Mouse (Mus musculus) erythroid progenitor cell, adult 5-6 weeks (primary cell): Measurements from ENCODE around the gene Phc2. TPM values are rescaled to one million over a fixed set of nuclear protein-coding genes. Genes with fewer than 3 reads are reported as not detected.

Source experiments
- ATAC-seq: replicated peaks from 2 replicates; pipeline ENCODE4 v1.8.0; 2016; ENCODE audit warnings: moderate number of reproducible peaks, mild to moderate bottlenecking, moderate TSS enrichment, inconsistent platforms; ENCODE audit not compliant: poor library complexity, low FRiP score, severe bottlenecking
- total RNA-seq, 2 experiments: library from RNA; stranded (forward) in 1 of 2; stranded (reverse) in 1 of 2; fragments of 150-400 nt in 1 of 2; fragments of 186-747, 209-891 nt in 1 of 2; gene quantifications; 2 replicates each; pipeline versions ENCODE4 v1.2.3 to v1.2.4; 2015 to 2017; ENCODE audit warnings: low replicate concordance in 2 of 2

Gene Phc2
- total RNA-seq, 2 experiments from 2014 or later = 2.6 to 16.3 TPM

DNA sequence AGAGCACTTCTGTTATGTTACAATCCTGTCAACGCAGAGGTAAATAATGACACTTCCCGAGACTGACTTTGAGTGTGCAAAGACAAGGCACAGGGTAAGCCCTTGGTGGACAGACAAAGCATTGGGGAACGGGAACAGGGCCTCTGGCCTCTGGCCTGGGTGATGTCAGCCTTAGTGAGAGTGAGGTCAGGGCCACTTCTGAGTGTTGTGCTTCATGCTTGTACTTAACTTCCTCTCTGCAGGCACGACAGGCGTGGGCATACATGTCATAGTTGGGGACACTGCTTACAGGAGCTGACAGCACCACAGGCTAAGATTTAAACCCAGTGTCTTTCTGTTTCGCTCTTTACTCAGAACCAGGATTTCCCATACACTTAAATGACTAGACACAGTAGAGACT lies 79.0 kb downstream of the Phc2 start:
- no peak for ATAC-seq

- no peak for ATAC-seq
These were observed 79.7 kb downstream of the Phc2 start for GRCm38 (mm10) chr4:128734217-128734616.

DNA sequence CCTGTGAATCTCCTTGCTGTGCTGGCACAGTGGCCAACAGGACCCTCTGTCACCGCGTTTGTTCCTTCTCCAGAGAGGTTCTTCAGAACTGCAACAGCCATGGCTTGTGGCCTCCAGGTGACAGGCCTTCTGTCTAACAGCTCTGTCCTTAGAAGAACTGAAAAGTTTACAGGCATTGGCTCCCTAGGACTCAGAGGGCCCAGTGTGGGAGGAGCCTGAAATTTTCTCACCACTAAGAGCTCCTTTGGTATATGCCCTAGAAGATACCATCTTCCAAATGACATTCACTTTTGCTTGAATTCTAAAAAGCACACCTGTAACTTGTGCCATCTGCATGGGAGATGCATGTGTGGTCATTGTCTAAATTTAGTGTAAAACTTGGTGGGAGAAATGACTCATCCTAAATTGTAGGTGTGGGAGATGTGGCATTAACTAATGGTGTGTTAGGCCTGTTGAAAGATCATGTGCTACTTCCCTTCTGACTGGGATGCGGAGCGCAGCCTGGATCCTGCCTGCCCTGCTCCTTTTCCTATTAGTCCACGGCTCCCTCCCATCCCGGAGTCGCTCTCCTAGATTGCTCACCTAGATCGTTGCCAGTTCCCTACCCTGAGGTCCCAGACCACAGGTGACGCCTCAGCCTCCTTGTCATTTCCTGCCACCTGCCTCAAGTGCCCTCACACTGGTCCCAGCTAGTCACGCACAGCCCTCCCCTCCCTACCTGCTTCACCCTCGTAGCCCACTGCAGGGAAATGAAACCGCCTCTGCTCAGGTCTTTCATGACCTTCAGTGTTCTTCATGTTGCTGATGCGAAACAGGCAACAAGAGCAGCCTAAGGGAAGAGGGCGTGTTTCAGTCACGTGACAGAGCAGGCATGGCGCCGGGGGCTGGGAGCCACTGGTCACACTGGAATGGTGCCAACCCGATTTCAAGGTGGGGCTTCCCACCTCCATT lies 80.5 kb downstream of the Phc2 start:
- ATAC-seq = no peak

DNA sequence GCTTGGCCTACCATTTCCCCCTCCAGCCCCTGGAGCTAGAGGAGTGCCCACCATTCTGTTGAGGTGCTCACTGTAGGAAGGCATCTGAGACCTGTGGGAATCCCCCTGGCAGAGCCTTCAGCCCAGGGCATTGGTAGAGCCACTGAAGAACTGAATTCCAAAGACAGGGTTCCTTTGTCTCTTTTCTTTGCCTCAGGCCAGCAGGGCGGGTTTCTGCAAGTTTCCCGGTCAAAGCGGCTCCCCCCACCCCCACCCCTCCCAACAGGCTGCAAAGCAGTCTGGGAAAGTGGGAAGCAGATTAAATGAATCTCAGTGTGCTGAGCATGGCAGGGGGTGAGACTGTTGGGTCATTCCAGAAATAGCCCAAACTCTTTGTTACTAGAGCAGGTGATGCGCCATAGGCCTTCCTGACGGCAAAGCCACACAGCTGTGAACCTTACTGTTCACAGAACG lies 82.7 kb downstream of the Phc2 start:
- no peak for ATAC-seq

GRCm38 (mm10) chr4:128737825-128738610 lies 83.5 kb downstream of the Phc2 start:
- ATAC-seq = no peak

GRCm38 (mm10) chr4:128740878-128741277 lies 86.4 kb downstream of the Phc2 start:
- ATAC-seq = no peak

GRCm38 (mm10) chr4:128741906-128742305 lies 87.4 kb downstream of the Phc2 start:
- ATAC-seq = no peak

DNA sequence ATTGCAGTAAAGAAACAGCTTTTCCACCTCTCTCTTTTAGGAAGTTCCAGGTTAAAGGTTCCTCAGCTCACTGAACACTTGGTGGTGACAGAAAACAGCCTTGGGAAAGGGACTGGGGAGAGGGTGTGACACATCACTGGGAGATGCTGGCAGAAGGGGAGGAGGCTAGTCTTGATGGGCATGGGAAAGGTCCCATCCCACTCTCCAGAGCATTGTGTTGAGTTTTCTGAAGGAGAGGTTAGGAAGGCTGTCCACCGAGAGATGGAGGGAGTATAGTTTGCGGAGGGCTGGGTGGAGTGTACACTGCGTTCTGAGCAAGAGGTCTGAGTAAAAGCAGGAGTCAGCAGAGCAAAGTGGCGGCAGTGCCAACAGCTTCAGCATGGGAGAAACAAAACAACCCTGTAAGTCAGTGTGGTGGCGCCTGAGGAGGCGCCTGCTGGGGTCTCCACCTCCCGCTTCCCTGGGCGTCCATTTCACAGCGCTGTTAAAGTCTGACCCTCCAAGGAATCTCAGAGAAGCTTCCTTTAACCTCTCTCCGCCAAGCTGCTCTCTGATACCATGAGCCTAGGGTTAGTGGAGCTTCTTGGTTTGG lies 88.0 kb downstream of the Phc2 start:
- ATAC-seq = no peak

DNA sequence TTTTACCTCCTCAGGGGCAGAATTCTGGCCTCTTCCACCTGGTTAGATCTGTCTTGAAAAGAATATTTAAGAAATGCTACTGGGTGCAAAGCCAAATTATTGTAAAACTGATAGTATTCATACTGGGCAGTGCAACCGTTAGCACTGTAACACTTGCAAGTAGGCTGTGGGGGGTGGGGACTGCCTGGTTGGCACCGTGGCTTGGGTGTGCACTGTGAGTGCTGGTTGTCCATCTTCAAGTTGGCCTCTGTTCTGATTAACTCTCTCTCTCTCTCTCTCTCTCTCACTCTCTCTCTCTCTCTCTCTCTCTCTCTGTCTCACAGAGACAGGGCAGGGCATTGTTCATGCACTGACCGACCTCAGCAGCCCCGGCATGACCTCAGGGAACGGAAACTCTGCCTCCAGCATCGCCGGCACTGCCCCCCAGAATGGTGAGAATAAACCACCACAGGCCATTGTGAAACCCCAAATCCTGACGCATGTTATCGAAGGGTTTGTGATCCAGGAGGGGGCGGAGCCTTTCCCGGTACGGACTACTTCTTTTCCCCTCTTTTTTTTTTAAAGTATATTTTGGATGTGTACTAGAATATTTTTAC lies 88.6 kb downstream of the Phc2 start:
- no peak for ATAC-seq

- no peak for ATAC-seq
These were observed 90.7 kb downstream of the Phc2 start for GRCm38 (mm10) chr4:128745160-128745559.

DNA sequence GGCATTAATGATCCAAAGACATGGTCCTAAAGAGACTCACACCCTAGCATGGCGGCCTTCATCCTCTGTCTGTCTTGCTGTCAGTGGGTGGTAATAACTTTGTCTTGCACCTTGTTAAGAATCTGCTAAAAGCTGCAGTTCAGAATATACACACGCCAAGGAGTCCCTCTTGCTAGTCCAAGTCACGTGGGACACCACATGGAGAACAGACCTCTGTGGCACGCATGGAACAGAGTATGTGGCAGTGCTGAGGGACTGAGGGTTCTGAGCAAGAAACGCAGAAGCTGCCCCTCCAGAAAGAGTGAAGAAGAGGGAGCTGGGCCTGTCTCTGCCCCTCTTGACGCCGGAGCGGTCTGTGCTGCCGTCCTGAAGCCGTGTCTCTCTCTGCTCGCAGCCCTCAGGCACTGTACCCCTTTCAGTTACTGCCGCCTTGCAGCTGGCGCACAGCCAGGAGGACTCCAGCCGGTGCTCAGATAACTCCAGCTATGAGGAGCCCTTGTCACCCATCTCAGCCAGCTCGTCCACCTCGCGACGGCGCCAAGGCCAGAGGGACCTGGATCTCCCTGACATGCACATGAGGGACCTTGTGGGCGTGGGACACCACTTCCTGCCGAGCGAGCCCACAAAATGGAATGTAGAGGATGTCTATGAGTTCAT lies 93.2 kb downstream of the Phc2 start:
- ATAC-seq = peak; percentile 63; the same call in 1 of the 2 replicates

DNA sequence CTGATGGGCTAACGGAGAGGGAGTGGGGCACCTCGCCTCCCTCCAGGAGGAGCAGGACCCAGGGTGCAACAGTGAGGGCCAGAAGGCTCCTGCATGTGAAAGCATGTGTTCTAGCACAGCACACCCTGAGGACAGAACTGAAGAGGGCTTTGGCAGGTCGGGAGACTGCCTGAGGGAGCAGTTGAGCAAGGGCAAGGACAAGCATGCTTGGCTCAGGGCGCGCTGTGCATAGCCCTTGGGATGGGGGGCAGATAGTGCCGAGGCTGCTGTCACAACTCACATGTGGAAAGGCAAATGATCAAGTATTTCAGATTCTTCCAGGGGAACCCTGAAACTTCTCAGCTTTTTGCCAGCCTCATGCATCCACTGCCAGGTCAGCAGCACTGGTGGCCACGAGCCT lies 93.8 kb downstream of the Phc2 start:
- no peak for ATAC-seq

DNA sequence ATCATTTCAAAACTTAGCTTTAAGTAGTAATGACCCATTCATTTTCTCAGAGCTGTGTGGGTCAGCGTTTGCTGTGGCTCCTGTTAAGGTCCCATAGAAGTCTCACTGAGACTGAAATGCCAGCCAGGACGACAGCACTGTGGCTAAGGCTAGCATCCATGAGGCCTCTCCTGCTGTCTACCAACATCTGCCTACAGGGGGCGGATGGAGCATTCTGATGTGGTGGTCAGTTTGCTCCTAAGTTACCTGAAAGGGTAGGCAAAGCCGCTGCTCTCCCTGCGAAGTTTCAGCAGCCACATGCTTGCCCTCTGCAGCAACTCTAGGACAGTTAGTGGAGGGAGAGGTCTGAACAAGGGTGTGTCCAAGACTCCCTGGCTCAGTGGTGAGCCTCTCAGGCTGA lies 96.5 kb downstream of the Phc2 start:
- ATAC-seq = no peak

DNA sequence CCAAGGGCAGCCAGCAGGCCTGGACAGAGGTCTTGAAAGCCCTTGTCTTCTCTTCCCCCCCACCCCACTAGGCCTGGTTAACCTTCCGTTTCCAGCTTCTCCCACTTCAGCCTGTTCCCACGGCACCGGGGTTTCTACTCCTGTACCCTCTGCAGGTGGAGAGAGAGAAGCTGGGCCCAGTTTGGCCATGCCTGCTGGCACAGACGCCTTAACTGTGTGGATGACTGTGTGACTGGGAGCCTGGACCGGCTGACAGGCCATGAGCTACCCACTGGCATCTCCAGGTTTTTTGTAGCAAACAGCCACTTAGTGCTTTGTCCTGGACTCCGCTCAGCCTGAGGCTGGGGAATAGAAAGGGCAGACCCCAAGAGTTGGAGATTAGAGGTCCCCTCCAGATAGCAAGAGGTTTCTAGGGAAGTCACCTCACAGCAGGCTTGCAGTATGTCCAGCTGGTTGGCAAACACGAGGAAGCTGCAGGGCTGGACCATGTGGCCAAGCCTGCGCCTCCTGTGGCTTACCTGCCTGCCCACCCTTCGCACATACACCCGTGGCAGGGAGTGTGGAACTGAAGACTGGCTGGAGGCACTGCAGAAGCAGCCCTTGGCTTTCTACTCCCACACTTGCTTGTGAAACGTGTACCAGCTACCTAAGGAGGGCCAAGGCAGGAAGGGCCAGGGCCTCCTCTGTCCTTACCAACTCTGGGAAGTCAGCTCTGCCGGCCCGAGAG lies 97.7 kb downstream of the Phc2 start:
- ATAC-seq = no peak

GRCm38 (mm10) chr4:128753571-128753970 lies 99.1 kb downstream of the Phc2 start:
- no peak for ATAC-seq

- no peak for ATAC-seq
These were observed 100.6 kb downstream of the Phc2 start, which contains the start of gene A3galt2 for GRCm38 (mm10) chr4:128755064-128755463. Gene A3galt2, plus strand, starts transcription at chr4:128755364.

GRCm38 (mm10) chr4:128755900-128756299 lies 101.4 kb downstream of the Phc2 start:
- no peak for ATAC-seq

- ATAC-seq = no peak
These were observed 104.7 kb downstream of the Phc2 start for GRCm38 (mm10) chr4:128759214-128759613.

- no peak for ATAC-seq
These were observed 105.5 kb downstream of the Phc2 start for GRCm38 (mm10) chr4:128760029-128760428.
